Mouse (Mus musculus) heart, postnatal 4 days (tissue): ENCODE measurements at regions not wholly inside any gene's neighbourhood (a gene's known extent, or its start where the extent isn't known, plus 50 kb on each side); places are given as distances from the start of the nearest gene placed in this dataset.

ENCODE experiments used
- DNase-seq: peaks from one replicate; pipeline ENCODE4 v3.0.0; 2021

DNA sequence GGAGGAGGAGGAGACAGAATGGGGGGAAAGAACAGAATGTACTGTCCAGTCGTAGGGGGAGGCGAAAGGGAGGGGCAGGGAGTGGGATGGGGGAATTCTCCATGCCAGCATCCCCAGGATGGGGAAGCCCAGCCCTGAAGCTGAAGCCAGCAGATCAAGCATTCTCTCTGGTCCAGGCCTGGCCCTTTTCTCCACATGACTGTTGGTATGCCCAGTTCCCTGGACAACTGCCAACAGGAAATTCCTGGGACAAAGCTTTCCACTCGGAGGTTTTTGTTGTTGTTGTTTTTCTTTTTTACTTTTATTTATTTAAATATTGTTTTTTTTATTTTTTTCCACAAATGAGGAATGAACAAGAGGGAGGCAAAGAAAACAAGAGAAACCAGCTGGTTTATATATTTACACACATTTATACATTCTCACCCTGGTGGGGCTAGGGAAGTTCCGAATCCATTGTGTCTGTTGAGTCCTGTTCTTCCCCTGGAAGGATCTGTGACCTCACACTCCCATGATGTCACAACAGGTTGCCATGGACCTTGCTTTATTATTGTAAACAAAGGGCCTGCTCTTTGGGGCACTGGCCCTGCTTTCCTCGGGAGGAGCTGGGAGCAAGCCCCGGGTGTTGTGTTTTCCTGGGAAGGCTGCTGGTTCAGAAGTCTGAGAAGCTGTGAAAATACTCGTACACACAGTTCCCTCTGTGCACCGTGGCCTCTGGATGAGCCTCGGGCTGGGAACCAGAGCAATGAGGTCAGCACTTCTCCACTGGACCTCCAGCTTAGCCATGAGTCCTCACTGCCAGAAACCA lies 135.5 kb upstream of the Med13l start:
- peak; percentile 80 for DNase-seq

- DNase-seq: no peak
Observed at GRCm38 (mm10) chr5:118426673-118427072, 133.8 kb upstream of the Med13l start.

DNA sequence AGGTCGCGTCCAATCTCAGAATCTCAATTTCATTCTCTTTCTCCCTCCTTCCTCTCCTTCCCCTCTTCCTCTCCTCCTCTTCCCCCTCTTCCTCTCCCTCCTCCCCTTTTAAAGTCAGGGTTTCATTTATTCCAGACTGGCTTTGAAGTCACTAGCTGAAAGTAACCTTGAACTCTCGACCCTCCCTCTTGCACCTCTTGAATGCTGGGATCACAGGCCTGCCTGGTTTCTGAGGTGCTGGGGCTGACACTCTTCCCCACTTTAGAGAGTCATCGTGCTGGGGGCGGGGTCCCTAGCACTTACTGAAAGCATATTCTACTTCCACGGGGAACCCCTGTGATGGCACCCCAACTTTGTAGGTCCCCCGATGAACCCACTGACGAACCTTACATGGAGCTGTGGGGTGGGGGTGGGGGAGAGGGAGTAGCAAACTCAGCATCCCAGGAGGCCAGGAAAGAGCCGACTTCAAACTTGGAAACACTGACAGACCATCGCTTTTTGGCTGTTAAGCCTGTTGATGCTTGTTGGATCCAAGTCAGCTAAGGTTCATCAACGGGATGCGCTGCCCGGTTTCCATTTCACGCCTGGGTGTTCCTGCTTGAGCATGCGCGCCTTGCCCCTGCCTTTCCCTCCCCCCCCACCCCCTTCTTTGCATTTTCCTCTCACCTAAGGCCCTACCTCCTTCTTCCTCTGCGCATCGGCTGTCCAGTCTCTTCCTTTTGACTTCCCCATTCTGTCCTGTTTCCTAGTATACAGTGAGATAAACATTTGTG lies 132.0 kb upstream of the Med13l start:
- DNase-seq: no peak

DNA sequence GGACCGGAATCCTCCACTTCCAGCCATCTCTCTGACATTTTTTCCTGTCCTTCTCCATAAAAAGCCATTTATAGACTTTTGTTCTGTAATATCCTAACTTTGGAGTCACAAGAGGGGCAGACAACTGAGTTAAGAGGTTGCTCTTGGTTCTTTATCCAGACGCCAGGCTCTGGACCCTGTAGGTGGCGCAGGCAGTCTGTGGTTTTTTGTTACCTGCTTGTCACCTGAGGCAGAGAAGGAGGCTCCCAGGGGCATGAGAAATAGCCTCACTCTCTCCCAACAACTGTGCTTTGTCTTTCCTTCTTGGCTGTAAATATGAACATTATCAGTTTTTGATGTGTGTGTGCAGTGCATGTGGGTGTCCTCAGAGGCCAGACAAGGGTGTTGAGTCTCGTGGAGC lies 126.9 kb upstream of the Med13l start:
- no peak for DNase-seq

GRCm38 (mm10) chr5:118434718-118435555 lies 125.5 kb upstream of the Med13l start:
- DNase-seq: no peak

DNA sequence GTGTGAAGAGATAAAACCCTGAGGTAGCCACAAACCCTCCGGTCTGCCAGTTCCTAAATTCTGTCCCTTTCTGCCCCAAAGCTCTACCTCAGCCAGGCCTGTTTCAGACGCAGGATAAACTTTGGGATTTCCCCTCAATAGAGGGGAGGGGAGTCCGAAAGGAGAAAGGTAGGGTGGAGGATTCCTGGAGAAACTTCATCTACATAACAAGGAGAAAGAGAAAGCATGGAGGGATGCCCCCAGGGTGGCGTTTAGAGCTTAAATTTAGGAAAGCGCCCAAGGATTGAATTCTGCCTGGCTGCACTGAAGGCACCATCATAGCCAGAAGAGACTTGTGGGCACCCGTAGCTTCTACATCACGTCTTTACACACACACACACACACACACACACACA lies 124.9 kb upstream of the Med13l start:
- no peak for DNase-seq

DNA sequence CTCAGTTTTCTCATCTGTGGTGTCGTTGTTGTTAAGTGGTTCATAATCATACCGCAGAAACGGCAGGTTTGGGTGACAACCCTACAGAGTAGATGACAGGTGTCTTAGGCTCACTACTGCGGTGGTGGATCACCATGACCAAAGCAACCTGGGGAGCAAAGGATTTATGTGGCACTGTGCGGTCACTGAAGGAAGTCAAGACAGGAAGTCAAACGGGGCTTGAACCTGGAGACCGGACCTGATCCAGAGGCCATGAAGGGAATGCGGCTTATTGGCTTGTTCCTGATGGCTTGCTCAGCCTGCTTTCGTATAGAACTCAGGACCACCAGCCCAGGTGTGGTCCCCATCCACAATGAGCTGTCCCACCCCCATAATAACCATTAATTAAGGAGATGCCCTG lies 124.4 kb upstream of the Med13l start:
- DNase-seq: no peak

DNA sequence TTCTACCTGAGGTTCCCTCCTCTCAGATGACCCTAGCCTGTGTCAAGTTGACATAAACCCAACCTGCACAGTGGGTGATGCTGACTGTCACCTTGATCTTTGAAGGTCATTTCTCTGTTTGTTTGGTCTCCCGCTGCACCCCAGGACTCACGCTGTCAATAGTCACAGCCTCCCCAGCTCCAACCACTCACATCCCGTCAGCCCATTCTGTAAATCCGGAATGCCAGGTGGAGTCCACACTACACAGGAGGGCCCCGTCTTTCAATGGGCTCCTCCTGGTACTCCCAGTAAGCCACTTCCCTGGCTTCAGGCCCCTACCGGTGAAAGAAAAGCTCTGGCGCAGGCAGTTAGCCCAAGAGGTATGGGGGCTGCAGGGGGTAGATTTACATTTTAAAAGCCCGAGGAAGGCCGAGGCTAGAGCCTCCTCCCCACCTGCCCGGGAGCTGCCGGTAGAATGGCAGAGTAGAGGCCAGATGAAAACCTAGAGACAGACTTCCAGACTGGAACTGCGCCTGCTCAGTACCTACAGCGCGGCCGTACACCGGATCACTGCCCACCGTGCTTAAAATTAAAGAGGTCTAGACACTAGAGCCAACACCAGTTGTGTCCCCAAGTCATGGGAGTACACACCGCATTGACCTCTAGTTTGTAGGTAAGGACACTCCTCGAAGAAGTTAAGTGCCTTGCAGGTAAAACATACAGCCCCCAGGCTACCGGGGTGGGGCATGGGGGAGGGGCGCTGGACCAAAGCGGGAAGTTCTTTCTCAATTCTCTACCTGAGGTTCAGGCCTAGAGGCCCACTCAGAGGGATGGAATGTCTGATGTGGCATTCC lies 123.8 kb upstream of the Med13l start:
- no peak for DNase-seq

- DNase-seq: no peak
Observed at GRCm38 (mm10) chr5:118437307-118437610, 123.2 kb upstream of the Med13l start.

- DNase-seq: peak; percentile 39
Observed at GRCm38 (mm10) chr5:118438016-118438415, 122.5 kb upstream of the Med13l start.

DNA sequence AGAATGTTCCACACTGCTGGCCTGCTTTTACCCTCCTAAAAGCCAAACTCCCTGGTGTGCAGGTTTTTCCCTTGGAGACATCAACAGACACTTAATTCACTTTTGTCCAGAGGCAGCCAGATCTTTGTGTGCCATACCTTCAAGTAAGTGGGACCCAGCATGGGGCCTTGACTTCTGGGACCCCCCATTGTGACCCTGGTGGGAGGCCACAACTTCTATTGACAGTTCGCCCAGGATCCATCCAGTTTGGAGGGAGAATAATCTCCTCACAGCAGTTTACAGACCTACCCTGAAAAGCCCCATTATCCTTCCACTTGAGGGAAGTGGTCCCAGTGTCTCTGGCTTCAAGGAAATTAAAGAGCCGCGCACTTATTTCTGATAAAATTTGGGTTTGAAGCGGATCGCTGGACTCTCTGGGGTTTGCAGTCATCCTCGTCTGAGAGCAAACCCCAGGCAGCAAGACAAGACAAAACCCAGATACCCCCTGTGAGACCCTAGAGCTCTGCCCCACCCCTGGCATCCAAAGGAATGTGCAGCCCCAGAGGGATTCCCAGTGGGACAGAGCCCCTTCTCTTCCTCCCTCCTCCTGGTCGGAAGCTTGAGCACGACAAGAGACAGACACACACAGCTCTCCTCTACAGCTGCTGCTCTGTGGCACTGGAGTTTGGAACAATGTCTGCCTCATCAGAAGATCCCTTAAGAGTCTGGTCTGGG lies 115.8 kb upstream of the Med13l start:
- DNase-seq: no peak

- no peak for DNase-seq
Observed at GRCm38 (mm10) chr5:118445252-118445987, 115.1 kb upstream of the Med13l start.

DNA sequence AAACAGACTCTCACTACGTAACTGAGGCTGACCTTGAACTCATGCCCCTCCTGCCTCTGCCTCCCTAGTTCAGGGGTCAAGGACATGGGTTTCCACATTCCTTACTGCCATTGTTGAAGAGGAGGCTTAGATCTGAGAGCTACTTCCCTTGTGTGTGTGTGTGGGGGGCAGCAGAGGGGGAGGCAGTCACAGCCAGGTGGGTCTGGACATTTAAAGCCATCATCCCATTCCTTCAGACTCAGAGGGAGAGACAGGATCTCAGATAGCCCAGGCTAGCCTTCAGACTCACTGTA lies 114.5 kb upstream of the Med13l start:
- no peak for DNase-seq

DNA sequence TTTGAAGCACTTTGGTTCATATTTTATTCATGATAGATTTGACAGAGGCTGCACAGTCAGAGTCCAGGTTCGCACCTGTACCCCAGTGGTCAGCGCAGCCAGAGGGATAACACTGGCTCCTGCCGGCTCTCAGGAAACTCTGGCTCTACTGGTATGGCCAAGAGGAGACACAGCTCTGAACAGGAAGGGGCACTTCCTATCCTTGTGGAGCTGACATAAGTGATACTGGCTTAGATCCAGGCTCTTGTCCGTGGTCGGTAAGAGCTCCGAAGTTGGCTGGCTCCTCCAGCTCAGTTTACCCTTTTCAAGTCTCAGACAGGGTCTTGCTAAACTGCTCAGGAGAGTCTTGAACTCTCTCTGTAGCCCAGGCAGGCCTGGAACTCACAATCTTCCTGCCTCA lies 113.6 kb upstream of the Med13l start:
- DNase-seq: no peak

DNA sequence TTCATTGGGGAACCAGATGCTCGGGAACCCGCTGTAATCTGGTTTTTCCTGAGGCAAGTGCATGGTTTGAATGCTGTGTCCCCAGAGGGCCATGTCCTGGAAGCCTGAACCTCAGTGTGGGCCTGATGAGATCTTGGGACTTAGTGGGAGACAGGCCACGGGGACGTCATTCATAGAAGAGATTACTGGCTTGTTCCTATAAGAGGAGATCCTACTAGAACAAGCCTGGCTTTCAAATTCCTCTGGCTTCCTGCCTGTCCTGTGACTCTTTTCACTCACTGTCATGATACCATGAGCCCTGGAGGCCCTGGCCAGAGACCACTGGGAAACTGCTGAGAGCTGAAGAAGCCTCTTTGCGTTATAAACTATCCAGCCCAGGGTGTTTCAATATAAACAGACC lies 113.1 kb upstream of the Med13l start:
- DNase-seq: peak; percentile 56

DNA sequence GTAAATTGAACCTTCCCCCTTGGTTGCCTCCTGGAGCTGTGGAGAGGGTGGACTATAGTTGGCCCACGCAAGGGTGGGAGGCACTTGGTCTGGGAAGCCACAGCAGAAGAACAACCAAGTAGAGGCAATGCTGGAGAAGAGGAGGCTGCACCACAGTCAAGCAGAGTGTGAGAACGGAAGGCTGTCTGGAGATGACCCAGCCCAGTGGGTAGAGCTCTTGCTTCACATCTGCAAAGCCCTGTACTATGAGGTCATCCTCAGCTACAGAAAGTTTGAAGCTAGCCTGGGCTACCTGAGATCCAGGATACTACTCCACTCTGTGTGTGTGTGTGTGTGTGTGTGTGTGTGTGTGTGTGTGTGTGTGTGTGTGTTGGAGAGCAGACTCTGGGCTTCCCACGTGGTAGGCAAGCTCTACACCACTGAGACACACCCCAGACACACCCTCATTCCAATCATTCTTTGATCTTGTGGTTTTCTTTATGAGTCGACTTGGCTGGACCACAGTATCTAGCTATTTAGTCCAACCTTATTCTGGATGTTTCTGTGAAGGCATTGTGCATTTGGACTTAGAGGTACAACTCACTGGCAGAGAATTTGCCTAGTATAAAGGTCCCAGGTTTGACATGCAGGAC lies 111.5 kb upstream of the Med13l start:
- DNase-seq: no peak

DNA sequence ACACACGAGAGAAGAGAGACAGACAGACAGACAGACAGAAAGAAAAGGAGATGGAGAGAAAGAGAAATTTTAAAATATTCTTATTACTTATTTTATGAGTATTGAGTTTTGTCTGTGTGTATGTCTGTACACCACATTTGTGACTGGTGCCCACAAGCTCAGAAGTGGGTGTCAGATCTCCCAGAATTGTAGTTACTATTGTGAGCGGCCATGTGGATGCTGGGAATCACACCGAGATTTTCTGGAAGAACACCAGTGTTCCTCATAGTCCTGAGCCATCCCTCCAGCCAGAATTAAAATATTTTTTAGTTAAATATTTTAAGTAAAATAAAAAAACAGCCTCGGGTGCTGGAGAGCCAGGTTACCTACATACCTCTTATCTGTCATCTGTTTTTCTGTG lies 110.6 kb upstream of the Med13l start:
- no peak for DNase-seq

DNA sequence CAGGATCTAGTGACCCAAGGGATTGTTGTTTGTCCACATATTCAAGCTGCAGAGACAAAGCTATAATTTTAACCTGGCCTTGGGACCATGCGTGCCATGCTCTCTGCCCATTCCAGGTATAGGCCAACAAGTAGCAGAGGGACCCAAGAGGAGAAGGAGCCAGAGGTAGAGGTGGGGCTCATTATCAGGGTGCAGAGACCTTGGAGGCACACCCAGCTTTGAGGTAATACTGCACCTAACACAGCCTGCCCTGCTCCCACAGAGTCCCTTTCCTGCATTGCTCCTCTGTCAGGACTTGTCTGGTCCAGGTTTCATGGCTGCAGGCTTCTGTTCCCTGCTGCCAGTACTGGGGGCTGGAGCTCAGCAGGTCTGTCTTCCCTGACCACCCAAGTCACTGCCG lies 108.4 kb upstream of the Med13l start:
- no peak for DNase-seq

DNA sequence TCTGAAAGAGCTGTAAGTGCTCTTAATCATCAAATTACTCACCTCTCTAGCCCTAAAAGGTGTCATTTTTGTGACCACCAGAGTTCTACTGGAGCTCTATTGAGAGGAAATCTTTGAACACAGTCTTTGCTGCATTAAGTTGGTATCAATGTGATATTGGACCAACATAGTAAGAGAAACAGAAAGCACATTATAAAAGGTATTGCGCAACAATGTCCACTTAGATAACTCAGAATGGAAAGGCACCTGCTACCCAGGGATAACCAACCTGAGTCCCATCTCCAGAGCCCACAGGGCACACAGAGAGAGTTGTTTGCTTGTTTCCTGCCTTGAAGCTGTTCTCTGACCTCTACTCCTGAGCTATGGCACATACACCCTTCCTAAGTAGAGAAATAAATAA lies 106.4 kb upstream of the Med13l start:
- DNase-seq: no peak

DNA sequence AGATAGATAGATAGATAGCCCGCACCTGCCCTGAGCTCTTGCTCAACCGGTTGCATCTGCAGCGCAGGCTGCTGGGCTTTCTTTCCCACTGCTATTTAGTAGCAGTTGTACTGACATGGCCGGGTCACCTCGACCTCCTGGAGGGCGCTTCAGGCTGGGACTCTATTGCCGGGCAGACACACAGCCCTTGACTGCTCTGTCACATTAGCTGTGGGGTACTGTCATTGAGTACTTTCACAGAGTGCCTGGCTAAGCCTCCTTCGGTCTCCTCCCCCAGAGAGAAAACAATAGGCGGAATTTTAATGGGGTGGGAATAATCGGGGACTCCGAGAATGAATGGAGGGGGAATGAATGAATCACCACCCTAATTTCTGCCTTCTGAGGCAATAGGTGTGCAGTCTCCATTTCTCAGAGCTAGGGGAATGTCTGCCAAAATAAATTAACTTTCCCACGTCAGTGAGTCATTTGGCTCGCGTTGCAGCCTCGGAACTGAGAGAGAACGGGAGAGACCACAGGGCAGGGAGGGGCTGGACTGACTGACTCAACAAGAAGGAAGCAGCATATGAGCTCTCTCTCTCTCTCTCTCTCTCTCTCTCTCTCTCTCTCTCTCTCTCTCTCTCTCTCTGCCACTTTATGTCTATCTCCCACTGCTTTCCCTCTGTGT lies 101.6 kb upstream of the Med13l start:
- DNase-seq: peak; percentile 77
